Mouse (Mus musculus): ENCODE results near the gene Fam20c. TPM values are rescaled to one million over a fixed set of nuclear protein-coding genes. Genes with fewer than 3 reads are reported as not detected.

The Fam20c gene
- polyA plus RNA-seq, 1 experiment from 2014 or later, result 11.9 TPM

- WGBS, result 26% methylated on average over 6 of the region's 6 CpGs
- no peak overlapping the region for H3K4me2 ChIP-seq
- no peaks in the 10 kb centered on the region for H3K9me3 ChIP-seq
- no peak overlapping the region for H3K9ac ChIP-seq
- no peaks in the 10 kb centered on the region for H3K36me3 ChIP-seq
- no peak overlapping the region for H3K27ac ChIP-seq
- H3K4me1 ChIP-seq, result peaks cover 3% of the 10 kb centered on the region; the same call in 1 of the 2 replicates
- peak; percentile 66; the same call in 1 of the 2 replicates for ATAC-seq (ENCODE audit: insufficient read depth, low FRiP score, low read depth)
- H3K4me3 ChIP-seq (replicated peaks), result no peak overlapping the region
- H3K27me3 ChIP-seq (replicated peaks), result no peaks in the 10 kb centered on the region
Observed at GRCm38 (mm10) chr5:138833406-138833805, 79.1 kb downstream of the Fam20c start.

GRCm38 (mm10) chr5:138834910-138835309 is 80.6 kb downstream of the Fam20c start:
- H3K27me3 ChIP-seq (replicated peaks), result no peaks in the 10 kb centered on the region
- no peak overlapping the region for H3K9ac ChIP-seq
- ATAC-seq (ENCODE audit: insufficient read depth, low FRiP score, low read depth), result no peak
- no peaks in the 10 kb centered on the region for H3K36me3 ChIP-seq
- no peak overlapping the region for H3K4me2 ChIP-seq
- no peak overlapping the region for H3K4me3 ChIP-seq (replicated peaks)
- WGBS, result 49% methylated on average over 3 of the region's 3 CpGs
- H3K9me3 ChIP-seq, result no peaks in the 10 kb centered on the region
- peaks cover 3% of the 10 kb centered on the region; the same call in 1 of the 2 replicates for H3K4me1 ChIP-seq
- no peak overlapping the region for H3K27ac ChIP-seq

GRCm38 (mm10) chr5:138840981-138841380 is 86.7 kb downstream of the Fam20c start:
- Histone ChIP-seq H3K36me3 (no peaks in the 10 kb centered on the region), H3K27me3 (replicated peaks) (no peaks in the 10 kb centered on the region), H3K9me3 (no peaks in the 10 kb centered on the region), H3K4me1 (no peaks in the 10 kb centered on the region), H3K4me3 (replicated peaks) (no peak overlapping the region), H3K9ac (no peak overlapping the region), H3K4me2 (no peak overlapping the region), H3K27ac (no peak overlapping the region)
- ATAC-seq (ENCODE audit: insufficient read depth, low FRiP score, low read depth), result no peak
- 93% methylated on average over 4 of the region's 4 CpGs for WGBS

- no peaks in the 10 kb centered on the region for H3K36me3 ChIP-seq
- no peak for ATAC-seq (ENCODE audit: insufficient read depth, low FRiP score, low read depth)
- no peaks in the 10 kb centered on the region for H3K4me1 ChIP-seq
- no peak overlapping the region for H3K27ac ChIP-seq
- H3K27me3 ChIP-seq (replicated peaks), result no peaks in the 10 kb centered on the region
- no peaks in the 10 kb centered on the region for H3K9me3 ChIP-seq
- no peak overlapping the region for H3K4me2 ChIP-seq
- no peak overlapping the region for H3K4me3 ChIP-seq (replicated peaks)
- 61% methylated on average over 9 of the region's 9 CpGs for WGBS
- H3K9ac ChIP-seq, result no peak overlapping the region
Observed at GRCm38 (mm10) chr5:138843168-138843824, 89.0 kb downstream of the Fam20c start.

GRCm38 (mm10) chr5:138846506-138846905 is 92.2 kb downstream of the Fam20c start:
- Histone ChIP-seq H3K36me3 (no peaks in the 10 kb centered on the region), H3K27me3 (replicated peaks) (no peaks in the 10 kb centered on the region), H3K9me3 (no peaks in the 10 kb centered on the region), H3K4me1 (no peaks in the 10 kb centered on the region), H3K27ac (peak overlapping the region; percentile 41; the same call in 1 of the 2 replicates), H3K9ac (no peak overlapping the region), H3K4me2 (no peak overlapping the region), H3K4me3 (replicated peaks) (no peak overlapping the region)
- ATAC-seq (ENCODE audit: insufficient read depth, low FRiP score, low read depth), result peak; percentile 3; the same call in 1 of the 2 replicates
- WGBS, result 43% methylated on average over 4 of the region's 4 CpGs

GRCm38 (mm10) chr5:138848102-138848501 is 93.8 kb downstream of the Fam20c start:
- peak; percentile 56 for ATAC-seq (ENCODE audit: insufficient read depth, low FRiP score, low read depth)
- H3K4me1 ChIP-seq, result no peaks in the 10 kb centered on the region
- no peak overlapping the region for H3K4me2 ChIP-seq
- H3K36me3 ChIP-seq, result no peaks in the 10 kb centered on the region
- no peak overlapping the region for H3K4me3 ChIP-seq (replicated peaks)
- no peak overlapping the region for H3K27ac ChIP-seq
- no peak overlapping the region for H3K9ac ChIP-seq
- 8% methylated on average over 7 of the region's 7 CpGs for WGBS
- no peaks in the 10 kb centered on the region for H3K27me3 ChIP-seq (replicated peaks)
- H3K9me3 ChIP-seq, result no peaks in the 10 kb centered on the region

GRCm38 (mm10) chr5:138849682-138850461 is 95.6 kb downstream of the Fam20c start:
- Histone ChIP-seq H3K9ac (no peak overlapping the region), H3K9me3 (no peaks in the 10 kb centered on the region), H3K27ac (no peak overlapping the region), H3K4me1 (no peaks in the 10 kb centered on the region), H3K4me2 (no peak overlapping the region), H3K27me3 (replicated peaks) (no peaks in the 10 kb centered on the region), H3K4me3 (replicated peaks) (no peak overlapping the region), H3K36me3 (no peaks in the 10 kb centered on the region)
- ATAC-seq (ENCODE audit: insufficient read depth, low FRiP score, low read depth), result peak; percentile 33; the same call in 1 of the 2 replicates
- WGBS, result 58% methylated on average over 23 of the region's 23 CpGs

GRCm38 (mm10) chr5:138850462-138850844 is 96.1 kb downstream of the Fam20c start:
- Histone ChIP-seq H3K27me3 (replicated peaks) (no peaks in the 10 kb centered on the region), H3K4me2 (no peak overlapping the region), H3K9ac (no peak overlapping the region), H3K27ac (no peak overlapping the region), H3K36me3 (no peaks in the 10 kb centered on the region), H3K4me1 (no peaks in the 10 kb centered on the region), H3K9me3 (no peaks in the 10 kb centered on the region), H3K4me3 (replicated peaks) (no peak overlapping the region)
- WGBS, result 69% methylated on average over 5 of the region's 5 CpGs
- no peak for ATAC-seq (ENCODE audit: insufficient read depth, low FRiP score, low read depth)

GRCm38 (mm10) chr5:138851296-138851780 is 97.0 kb downstream of the Fam20c start:
- Histone ChIP-seq H3K27ac (no peak overlapping the region), H3K4me2 (no peak overlapping the region), H3K27me3 (replicated peaks) (no peaks in the 10 kb centered on the region), H3K36me3 (no peaks in the 10 kb centered on the region), H3K9ac (no peak overlapping the region), H3K9me3 (no peaks in the 10 kb centered on the region), H3K4me3 (replicated peaks) (no peak overlapping the region), H3K4me1 (no peaks in the 10 kb centered on the region)
- no peak for ATAC-seq (ENCODE audit: insufficient read depth, low FRiP score, low read depth)
- WGBS, result 86% methylated on average over 5 of the region's 5 CpGs

GRCm38 (mm10) chr5:138852151-138852550 is 97.8 kb downstream of the Fam20c start:
- no peaks in the 10 kb centered on the region for H3K9me3 ChIP-seq
- H3K27ac ChIP-seq, result no peak overlapping the region
- no peaks in the 10 kb centered on the region for H3K36me3 ChIP-seq
- 59% methylated on average over 4 of the region's 4 CpGs for WGBS
- no peak overlapping the region for H3K4me2 ChIP-seq
- no peaks in the 10 kb centered on the region for H3K27me3 ChIP-seq (replicated peaks)
- H3K9ac ChIP-seq, result no peak overlapping the region
- H3K4me3 ChIP-seq (replicated peaks), result no peak overlapping the region
- ATAC-seq (ENCODE audit: insufficient read depth, low FRiP score, low read depth), result no peak
- no peaks in the 10 kb centered on the region for H3K4me1 ChIP-seq

GRCm38 (mm10) chr5:138853349-138853748 is 99.0 kb downstream of the Fam20c start:
- H3K4me2 ChIP-seq, result no peak overlapping the region
- H3K9me3 ChIP-seq, result no peaks in the 10 kb centered on the region
- no peak overlapping the region for H3K9ac ChIP-seq
- WGBS, result 67% methylated on average over 2 of the region's 2 CpGs
- no peaks in the 10 kb centered on the region for H3K36me3 ChIP-seq
- no peak overlapping the region for H3K27ac ChIP-seq
- H3K4me1 ChIP-seq, result 0 out of 2 replicates have a peak, but pooled peaks cover 9% of the 10 kb centered on the region
- no peaks in the 10 kb centered on the region for H3K27me3 ChIP-seq (replicated peaks)
- no peak for ATAC-seq (ENCODE audit: insufficient read depth, low FRiP score, low read depth)
- H3K4me3 ChIP-seq (replicated peaks), result no peak overlapping the region

GRCm38 (mm10) chr5:138857010-138857617 is 102.8 kb downstream of the Fam20c start:
- Histone ChIP-seq H3K4me1 (0 out of 2 replicates have a peak, but pooled peaks cover 9% of the 10 kb centered on the region), H3K4me2 (no peak overlapping the region), H3K27me3 (replicated peaks) (no peaks in the 10 kb centered on the region), H3K27ac (peak overlapping the region; percentile 26; the same call in 1 of the 2 replicates), H3K36me3 (no peaks in the 10 kb centered on the region), H3K9ac (no peak overlapping the region), H3K9me3 (no peaks in the 10 kb centered on the region), H3K4me3 (replicated peaks) (no peak overlapping the region)
- 30% methylated on average over 9 of the region's 9 CpGs for WGBS
- ATAC-seq (ENCODE audit: insufficient read depth, low FRiP score, low read depth), result peak; percentile 59; the same call in 1 of the 2 replicates
